Mouse (Mus musculus): ENCODE results near the gene Sumf1. TPM values are rescaled to one million over a fixed set of nuclear protein-coding genes. Genes with fewer than 3 reads are reported as not detected.

Gene Sumf1
- total and polyA plus RNA-seq, 3 experiments = 16.0 to 25.9 (median 22.8) TPM

- no peak overlapping the region for H3K4me3 ChIP-seq (ENCODE audit: low read depth, low read length)
Observed at GRCm38 (mm10) chr6:108196665-108197064, 11.3 kb upstream of the Sumf1 start.

GRCm38 (mm10) chr6:108192632-108193031, 7.2 kb upstream of the Sumf1 start:
- Histone ChIP-seq H3K9me3 (replicated peaks) (no peaks in the 10 kb centered on the region), H3K4me3 (ENCODE audit: low read depth, low read length) (no peak overlapping the region), H3K27me3 (ENCODE audit: insufficient read depth, low read length) (peaks cover 28% of the 10 kb centered on the region), H3K4me1 (ENCODE audit: insufficient read depth, low read depth, low read length) (no peaks in the 10 kb centered on the region), H3K36me3 (replicated peaks) (no peaks in the 10 kb centered on the region)
- no peak for DNase-seq (ENCODE audit: low spot score)
- no peak for ATAC-seq (ENCODE audit: extremely low read depth, insufficient number of reproducible peaks, low FRiP score, poor library complexity, severe bottlenecking)
- TF ChIP-seq GATA2 (IDR thresholded peaks at IDR 0.05; ENCODE audit: borderline replicate concordance, low read depth, low read length) (no peak), CTCF (IDR thresholded peaks at IDR 0.05; ENCODE audit: low read depth, low read length) (no peak), TAL1 (conservative IDR thresholded peaks at IDR 0.05; ENCODE audit: low read depth, low read length) (no peak), GATA1 (IDR thresholded peaks at IDR 0.05; ENCODE audit: borderline replicate concordance, low read length) (no peak)

More at GRCm38 (mm10) chr6:108196665-108197064, 11.3 kb upstream of the Sumf1 start:
- ATAC-seq (ENCODE audit: extremely low read depth, insufficient number of reproducible peaks, low FRiP score, poor library complexity, severe bottlenecking) (no peak), DNase-seq (ENCODE audit: low spot score) (no peak)
- H3K36me3 ChIP-seq (replicated peaks) = no peaks in the 10 kb centered on the region
- peaks cover 30% of the 10 kb centered on the region for H3K27me3 ChIP-seq (ENCODE audit: insufficient read depth, low read length)
- TF ChIP-seq GATA1 (IDR thresholded peaks at IDR 0.05; ENCODE audit: borderline replicate concordance, low read length) (no peak), POLR2AphosphoS5 (IDR thresholded peaks at IDR 0.05; ENCODE audit: insufficient replicate concordance, low read depth, low read length) (no peak), TAL1 (conservative IDR thresholded peaks at IDR 0.05; ENCODE audit: low read depth, low read length) (no peak), CTCF (IDR thresholded peaks at IDR 0.05; ENCODE audit: low read depth, low read length) (no peak), GATA2 (IDR thresholded peaks at IDR 0.05; ENCODE audit: borderline replicate concordance, low read depth, low read length) (no peak)
- no peaks in the 10 kb centered on the region for H3K4me1 ChIP-seq (ENCODE audit: insufficient read depth, low read depth, low read length)
- H3K9me3 ChIP-seq (replicated peaks) = no peaks in the 10 kb centered on the region

DNA sequence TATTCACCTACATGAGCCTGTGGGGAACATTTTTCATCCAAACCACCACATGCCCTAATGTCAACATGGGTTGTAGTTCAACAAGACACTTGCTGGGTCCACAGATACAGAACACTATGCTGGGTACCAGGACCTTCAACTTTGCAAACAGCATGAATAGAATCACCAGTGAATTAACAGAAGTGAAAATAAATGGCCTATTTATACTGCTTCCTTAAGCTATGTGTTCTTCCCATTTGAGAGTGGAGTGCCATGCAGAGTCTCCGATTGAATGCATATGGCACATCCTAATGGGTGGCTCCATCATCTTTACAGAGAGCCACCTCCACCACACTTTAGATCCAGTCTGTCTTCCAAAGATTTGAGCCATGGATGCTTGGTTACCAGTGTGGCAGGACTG, 5.3 kb upstream of the Sumf1 start:
- H3K9me3 ChIP-seq (replicated peaks) = no peaks in the 10 kb centered on the region
- no peak for ATAC-seq (ENCODE audit: extremely low read depth, insufficient number of reproducible peaks, low FRiP score, poor library complexity, severe bottlenecking)
- H3K36me3 ChIP-seq (replicated peaks) = no peaks in the 10 kb centered on the region
- peaks cover 24% of the 10 kb centered on the region for H3K27me3 ChIP-seq (ENCODE audit: insufficient read depth, low read length)
- no peak for DNase-seq (ENCODE audit: low spot score)
- no peak overlapping the region for H3K4me3 ChIP-seq (ENCODE audit: low read depth, low read length)
- H3K4me1 ChIP-seq (ENCODE audit: insufficient read depth, low read depth, low read length) = peaks cover 1% of the 10 kb centered on the region; the same call in 1 of the 2 replicates
- no peak for TF ChIP-seq TAL1 (conservative IDR thresholded peaks at IDR 0.05; ENCODE audit: low read depth, low read length)
- no peak for TF ChIP-seq GATA2 (IDR thresholded peaks at IDR 0.05; ENCODE audit: borderline replicate concordance, low read depth, low read length)
- no peak for TF ChIP-seq CTCF (IDR thresholded peaks at IDR 0.05; ENCODE audit: low read depth, low read length)
- no peak for TF ChIP-seq GATA1 (IDR thresholded peaks at IDR 0.05; ENCODE audit: borderline replicate concordance, low read length)
- no peak for TF ChIP-seq POLR2AphosphoS5 (IDR thresholded peaks at IDR 0.05; ENCODE audit: insufficient replicate concordance, low read depth, low read length)

- Histone ChIP-seq H3K27me3 (ENCODE audit: insufficient read depth, low read length) (peaks cover 15% of the 10 kb centered on the region), H3K9me3 (replicated peaks) (no peaks in the 10 kb centered on the region), H3K4me1 (ENCODE audit: insufficient read depth, low read depth, low read length) (peaks cover 13% of the 10 kb centered on the region), H3K36me3 (replicated peaks) (peaks cover 12% of the 10 kb centered on the region), H3K4me3 (ENCODE audit: low read depth, low read length) (peak overlapping the region; percentile 87)
- peak; percentile 47; the same call in 1 of the 2 replicates for ATAC-seq (ENCODE audit: extremely low read depth, insufficient number of reproducible peaks, low FRiP score, poor library complexity, severe bottlenecking)
- DNase-seq (ENCODE audit: low spot score) = no peak
- TF ChIP-seq GATA1 (IDR thresholded peaks at IDR 0.05; ENCODE audit: borderline replicate concordance, low read length) (no peak), TAL1 (conservative IDR thresholded peaks at IDR 0.05; ENCODE audit: low read depth, low read length) (no peak), GATA2 (IDR thresholded peaks at IDR 0.05; ENCODE audit: borderline replicate concordance, low read depth, low read length) (no peak), POLR2AphosphoS5 (IDR thresholded peaks at IDR 0.05; ENCODE audit: insufficient replicate concordance, low read depth, low read length) (no peak), CTCF (IDR thresholded peaks at IDR 0.05; ENCODE audit: low read depth, low read length) (no peak)
Observed at GRCm38 (mm10) chr6:108185685-108186009, 265 bp upstream of the Sumf1 start.

DNA sequence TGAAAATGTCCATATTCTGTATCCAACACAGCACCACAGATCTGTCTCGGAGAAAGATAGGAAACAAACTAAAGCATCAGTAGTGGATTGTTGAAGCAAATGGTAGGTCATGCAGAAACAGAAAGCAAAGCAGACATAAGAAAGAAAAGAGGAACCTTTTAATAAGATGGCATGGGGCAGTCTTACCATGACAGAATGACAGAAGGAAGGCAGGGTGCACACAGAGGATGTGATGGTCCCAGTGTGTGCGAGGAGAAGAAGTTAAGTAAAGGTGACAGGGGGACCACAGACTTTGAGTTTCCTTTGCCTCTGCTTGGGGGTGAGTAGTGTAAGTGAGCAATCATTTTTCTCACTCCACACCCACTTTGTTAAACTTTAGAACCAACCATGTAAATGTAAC, 6.3 kb downstream of the Sumf1 start:
- TF ChIP-seq TAL1 (conservative IDR thresholded peaks at IDR 0.05; ENCODE audit: low read depth, low read length) (no peak), POLR2AphosphoS5 (IDR thresholded peaks at IDR 0.05; ENCODE audit: insufficient replicate concordance, low read depth, low read length) (no peak), GATA2 (IDR thresholded peaks at IDR 0.05; ENCODE audit: borderline replicate concordance, low read depth, low read length) (no peak), GATA1 (IDR thresholded peaks at IDR 0.05; ENCODE audit: borderline replicate concordance, low read length) (no peak), CTCF (IDR thresholded peaks at IDR 0.05; ENCODE audit: low read depth, low read length) (no peak)
- H3K4me3 ChIP-seq (ENCODE audit: low read depth, low read length) = no peak overlapping the region
- ATAC-seq (ENCODE audit: extremely low read depth, insufficient number of reproducible peaks, low FRiP score, poor library complexity, severe bottlenecking) (no peak; the same call in 1 of the 2 replicates), DNase-seq (ENCODE audit: low spot score) (no peak)
- no peaks in the 10 kb centered on the region for H3K4me1 ChIP-seq (ENCODE audit: insufficient read depth, low read depth, low read length)
- no peaks in the 10 kb centered on the region for H3K9me3 ChIP-seq (replicated peaks)
- H3K36me3 ChIP-seq (replicated peaks) = peaks cover 47% of the 10 kb centered on the region
- no peaks in the 10 kb centered on the region for H3K27me3 ChIP-seq (ENCODE audit: insufficient read depth, low read length)

GRCm38 (mm10) chr6:108174181-108174580, 11.2 kb downstream of the Sumf1 start:
- DNase-seq (ENCODE audit: low spot score) = no peak
- Histone ChIP-seq H3K9me3 (replicated peaks) (no peaks in the 10 kb centered on the region), H3K27me3 (ENCODE audit: insufficient read depth, low read length) (no peaks in the 10 kb centered on the region), H3K4me1 (ENCODE audit: insufficient read depth, low read depth, low read length) (no peaks in the 10 kb centered on the region), H3K4me3 (ENCODE audit: low read depth, low read length) (no peak overlapping the region), H3K36me3 (replicated peaks) (peaks cover 72% of the 10 kb centered on the region)
- TF ChIP-seq GATA2 (IDR thresholded peaks at IDR 0.05; ENCODE audit: borderline replicate concordance, low read depth, low read length) (no peak), CTCF (IDR thresholded peaks at IDR 0.05; ENCODE audit: low read depth, low read length) (no peak), POLR2AphosphoS5 (IDR thresholded peaks at IDR 0.05; ENCODE audit: insufficient replicate concordance, low read depth, low read length) (no peak), TAL1 (conservative IDR thresholded peaks at IDR 0.05; ENCODE audit: low read depth, low read length) (no peak), GATA1 (IDR thresholded peaks at IDR 0.05; ENCODE audit: borderline replicate concordance, low read length) (no peak)
- no peak for ATAC-seq (ENCODE audit: extremely low read depth, insufficient number of reproducible peaks, low FRiP score, poor library complexity, severe bottlenecking)
